Mouse (Mus musculus) small intestine, adult 2 months (tissue): ENCODE data around the gene Supt16.

ENCODE experiments used
- CTCF ChIP-seq: fragments of 200-500 bp; IDR thresholded peaks from 2 replicates; pipeline ENCODE4 v1.5.1; 2012; ENCODE audit warnings: low read depth, mild to moderate bottlenecking, control low read depth, inconsistent platforms, low read length, moderate library complexity, mixed read lengths; ENCODE audit not compliant: insufficient replicate concordance, insufficient read length; ENCODE audit errors: extremely low read depth
- POLR2A ChIP-seq: fragments of 200-500 bp; IDR thresholded peaks from 2 replicates; pipeline ENCODE4 v1.6.1; 2012; ENCODE audit warnings: low read depth, mild to moderate bottlenecking, control low read depth, inconsistent platforms, low read length, moderate library complexity

- TF ChIP-seq POLR2A = no peak
- no peak for TF ChIP-seq CTCF
Observed at GRCm38 (mm10) chr14:52236216-52236615, 39.0 kb upstream of the Supt16 start.
